Mouse (Mus musculus) cerebellum, adult 18-20 months (tissue): ENCODE measurements at regions not wholly inside any gene's neighbourhood (a gene's known extent, or its start where the extent isn't known, plus 50 kb on each side); places are given as distances from the start of the nearest gene placed in this dataset.
A peak's percentile ranks its signal among the peaks of the same experiment; 100 is the strongest.

ENCODE experiments used
- DNase-seq, 2 experiments: peaks; one replicate each; pipeline ENCODE4 v3.0.0; 2021

- no peak for DNase-seq
These were observed 199.5 kb upstream of the Gk2 start for GRCm38 (mm10) chr5:97656167-97656924.

GRCm38 (mm10) chr5:97655266-97655665 is 198.4 kb upstream of the Gk2 start:
- no peak for DNase-seq

- DNase-seq = no peak
These were observed 197.6 kb upstream of the Gk2 start for GRCm38 (mm10) chr5:97654414-97654813.

GRCm38 (mm10) chr5:97642251-97642650 is 185.4 kb upstream of the Gk2 start:
- DNase-seq = no peak

GRCm38 (mm10) chr5:97641646-97642045 is 184.8 kb upstream of the Gk2 start:
- DNase-seq = peak; percentile 42 to 47

- DNase-seq = no peak
These were observed 179.5 kb upstream of the Gk2 start for GRCm38 (mm10) chr5:97636357-97636756.

GRCm38 (mm10) chr5:97633766-97634165 is 176.9 kb upstream of the Gk2 start:
- DNase-seq = peak; percentile 24 to 38

GRCm38 (mm10) chr5:97632791-97633190 is 176.0 kb upstream of the Gk2 start:
- no peak for DNase-seq

- no peak for DNase-seq
These were observed 168.4 kb upstream of the Gk2 start for GRCm38 (mm10) chr5:97625200-97625599.

- DNase-seq = no peak
These were observed 163.1 kb upstream of the Gk2 start for GRCm38 (mm10) chr5:97619890-97620289.

- no peak for DNase-seq
These were observed 161.6 kb upstream of the Gk2 start for GRCm38 (mm10) chr5:97618411-97618810.

- no peak for DNase-seq
These were observed 145.4 kb upstream of the Gk2 start for GRCm38 (mm10) chr5:97602176-97602575.

GRCm38 (mm10) chr5:97601384-97601783 is 144.6 kb upstream of the Gk2 start:
- DNase-seq = no peak

- peak; percentile 20 to 46 for DNase-seq
These were observed 141.9 kb upstream of the Gk2 start for GRCm38 (mm10) chr5:97598741-97599140.

GRCm38 (mm10) chr5:97595916-97596315 is 139.1 kb upstream of the Gk2 start:
- DNase-seq = no peak

GRCm38 (mm10) chr5:97594081-97594480 is 137.3 kb upstream of the Gk2 start:
- no peak for DNase-seq

- DNase-seq = no peak
These were observed 125.7 kb upstream of the Gk2 start for GRCm38 (mm10) chr5:97582509-97582908.

GRCm38 (mm10) chr5:97565486-97565885 is 108.7 kb upstream of the Gk2 start:
- peak in 1 of 2 experiments; percentile 3 for DNase-seq

- DNase-seq = no peak
These were observed 106.9 kb upstream of the Gk2 start for GRCm38 (mm10) chr5:97563724-97564123.

- DNase-seq = no peak
These were observed 97.5 kb upstream of the Gk2 start for GRCm38 (mm10) chr5:97554274-97554673.

GRCm38 (mm10) chr5:97553122-97553521 is 96.3 kb upstream of the Gk2 start:
- peak in 1 of 2 experiments; percentile 10 for DNase-seq

- DNase-seq = no peak
These were observed 80.9 kb upstream of the Gk2 start for GRCm38 (mm10) chr5:97537492-97538257.

GRCm38 (mm10) chr5:97533733-97534132 is 76.9 kb upstream of the Gk2 start:
- no peak for DNase-seq

GRCm38 (mm10) chr5:97527555-97527954 is 70.7 kb upstream of the Gk2 start:
- peak; percentile 5 to 12 for DNase-seq
